Mouse (Mus musculus) v-Abl transformed pro-B cells (cell line): ENCODE results near the gene Immp1l.

Experiments used
- in situ Hi-C, 2 experiments: fragments of 400-800 bp; cut with MboI; formaldehyde crosslinking; loops; one replicate each; pipeline ENCODE4 v1.15.1; 2025; ENCODE audit not compliant: unreplicated experiment in 2 of 2

The Immp1l gene

DNA sequence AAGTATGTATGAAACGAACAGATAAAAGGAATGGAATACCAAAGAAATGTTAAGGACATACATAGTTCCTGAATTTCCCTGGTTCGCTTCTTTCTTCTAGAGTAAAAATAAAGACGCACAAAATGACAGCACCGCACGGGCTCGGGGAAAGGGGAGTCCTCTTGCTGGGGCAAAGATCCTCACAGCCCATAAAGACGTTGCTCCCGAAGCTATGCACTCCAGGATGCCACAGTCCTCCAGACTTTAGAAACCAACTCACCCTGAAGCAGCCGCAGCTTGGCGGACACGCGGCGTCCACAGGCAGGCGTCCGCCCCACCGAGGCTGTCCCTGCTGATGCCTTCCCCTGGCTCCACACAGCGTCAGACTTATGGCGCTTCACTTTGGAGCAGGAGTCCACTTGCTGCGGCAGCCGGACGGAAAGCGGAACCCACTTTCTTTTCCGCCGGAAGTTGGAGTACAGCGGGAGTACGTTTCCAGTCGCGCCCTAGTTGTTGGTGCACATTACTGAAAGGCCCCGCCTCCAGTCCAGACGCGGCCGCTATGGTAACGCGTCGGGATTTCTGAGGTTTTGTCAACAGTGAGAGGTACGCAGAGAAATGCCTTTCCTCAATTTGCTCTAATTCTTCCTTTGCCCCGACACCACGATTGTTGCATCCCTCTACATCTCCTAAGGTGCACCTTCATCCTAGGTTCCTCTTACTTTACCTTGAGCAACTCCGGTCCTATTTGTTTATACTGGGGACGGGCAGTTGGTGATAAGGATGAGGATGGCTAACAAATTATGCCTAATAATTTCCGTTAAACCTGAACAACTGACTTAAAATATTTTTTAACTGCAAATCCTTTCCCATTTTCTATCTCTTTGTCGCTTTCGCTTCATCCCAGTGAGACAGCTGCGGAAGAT is 98.6 kb downstream of the Immp1l start, which contains the start of gene Dnajc24:
Gene Dnajc24, minus strand, starts transcription at position 715 of the 905 bp plus-strand sequence.
- in situ Hi-C loops: loop anchor here in 1 of 2 experiments (10.0 to 25.0 kb wide), 2 partner anchors 98 to 991 kb away; partner anchors contain the start of genes Eif3m, Elp4 and Immp1l

- in situ Hi-C loops: loop anchor here in 1 of 2 experiments (10.0 to 25.0 kb wide), 2 partner anchors 104 to 996 kb away; partner anchors contain the start of genes Eif3m, Elp4 and Immp1l
Observed at GRCm38 (mm10) chr2:106008415-106008814, 104.0 kb downstream of the Immp1l start.
